Mouse (Mus musculus) megakaryocyte, embryonic 14.5 days (primary cell): ENCODE results near the gene Vwf. TPM values are rescaled to one million over a fixed set of nuclear protein-coding genes. Genes with fewer than 3 reads are reported as not detected.
A peak's percentile ranks its signal among the peaks of the same experiment; 100 is the strongest.

Experiments used
- H3K27me3 ChIP-seq: replicated peaks from 2 replicates; pipeline ENCODE3; 2012; ENCODE audit warnings: inconsistent platforms
- H3K36me3 ChIP-seq: replicated peaks from 2 replicates; pipeline ENCODE3; 2012; ENCODE audit warnings: low read length, inconsistent platforms, mixed read lengths
- H3K4me1 ChIP-seq: 2 replicates; pipeline ENCODE4 v1.6.1; 2012; ENCODE audit warnings: inconsistent platforms
- H3K4me3 ChIP-seq: replicated peaks from 2 replicates; pipeline ENCODE3; 2012; ENCODE audit warnings: moderate library complexity, mild to moderate bottlenecking, inconsistent platforms
- H3K9me3 ChIP-seq: 2 replicates; pipeline ENCODE4 v1.6.1; 2012; ENCODE audit warnings: inconsistent platforms
- FLI1 ChIP-seq: IDR thresholded peaks from 2 replicates; pipeline ENCODE4 v1.6.1; 2012; ENCODE audit warnings: low read length, inconsistent platforms, mixed read lengths
- GATA1 ChIP-seq: IDR thresholded peaks from 3 replicates; pipeline ENCODE4 v1.6.1; 2012; ENCODE audit warnings: mixed read lengths, low read length, inconsistent platforms, borderline replicate concordance
- polyA plus RNA-seq: library from polyadenylated mRNA; stranded (reverse); fragments of >175 nt; gene quantifications from 2 replicates; pipeline ENCODE4 v1.2.3, GENCODE M21; 2012; ENCODE audit warnings: low replicate concordance; ENCODE audit not compliant: insufficient read depth

Gene Vwf
- polyA plus RNA-seq, 1 experiment: 373 TPM

GRCm38 (mm10) chr6:125653416-125653815, 106.8 kb downstream of the Vwf start:
- no peaks in the 10 kb centered on the region for H3K27me3 ChIP-seq
- H3K9me3 ChIP-seq: no peaks in the 10 kb centered on the region
- peaks cover 100% of the 10 kb centered on the region for H3K36me3 ChIP-seq
- no peak for TF ChIP-seq FLI1
- no peak for TF ChIP-seq GATA1
- no peak overlapping the region for H3K4me3 ChIP-seq
- H3K4me1 ChIP-seq: peaks cover 15% of the 10 kb centered on the region; the same call in 1 of the 2 replicates

- peaks cover 100% of the 10 kb centered on the region for H3K36me3 ChIP-seq
- H3K9me3 ChIP-seq: no peaks in the 10 kb centered on the region
- no peaks in the 10 kb centered on the region for H3K27me3 ChIP-seq
- H3K4me3 ChIP-seq: peak overlapping the region; percentile 19
- H3K4me1 ChIP-seq: peaks cover 22% of the 10 kb centered on the region
- TF ChIP-seq GATA1: no peak
- TF ChIP-seq FLI1: no peak
Measured at GRCm38 (mm10) chr6:125656921-125657320, 110.3 kb downstream of the Vwf start.

- Histone ChIP-seq H3K4me1 (peaks cover 25% of the 10 kb centered on the region), H3K4me3 (no peak overlapping the region), H3K27me3 (no peaks in the 10 kb centered on the region), H3K9me3 (no peaks in the 10 kb centered on the region), H3K36me3 (peaks cover 98% of the 10 kb centered on the region)
- no peak for TF ChIP-seq GATA1
- no peak for TF ChIP-seq FLI1
Measured at GRCm38 (mm10) chr6:125657966-125658365, 111.4 kb downstream of the Vwf start.

GRCm38 (mm10) chr6:125661106-125661877, 114.7 kb downstream of the Vwf start:
- H3K4me3 ChIP-seq: no peak overlapping the region
- TF ChIP-seq GATA1 (no peak), FLI1 (no peak)
- H3K9me3 ChIP-seq: no peaks in the 10 kb centered on the region
- H3K36me3 ChIP-seq: peaks cover 98% of the 10 kb centered on the region
- H3K4me1 ChIP-seq: peaks cover 31% of the 10 kb centered on the region
- no peaks in the 10 kb centered on the region for H3K27me3 ChIP-seq

- H3K36me3 ChIP-seq: peaks cover 91% of the 10 kb centered on the region
- H3K9me3 ChIP-seq: no peaks in the 10 kb centered on the region
- H3K4me1 ChIP-seq: peaks cover 33% of the 10 kb centered on the region
- no peak for TF ChIP-seq FLI1
- no peak for TF ChIP-seq GATA1
- no peaks in the 10 kb centered on the region for H3K27me3 ChIP-seq
- H3K4me3 ChIP-seq: no peak overlapping the region
Measured at GRCm38 (mm10) chr6:125663906-125664305, 117.3 kb downstream of the Vwf start.

GRCm38 (mm10) chr6:125671835-125672234, 125.3 kb downstream of the Vwf start:
- TF ChIP-seq GATA1: no peak
- TF ChIP-seq FLI1: no peak
- H3K27me3 ChIP-seq: no peaks in the 10 kb centered on the region
- peaks cover 59% of the 10 kb centered on the region for H3K4me1 ChIP-seq
- no peak overlapping the region for H3K4me3 ChIP-seq
- peaks cover 94% of the 10 kb centered on the region for H3K36me3 ChIP-seq
- no peaks in the 10 kb centered on the region for H3K9me3 ChIP-seq

- Histone ChIP-seq H3K9me3 (no peaks in the 10 kb centered on the region), H3K4me1 (peaks cover 72% of the 10 kb centered on the region), H3K36me3 (peaks cover 97% of the 10 kb centered on the region), H3K4me3 (no peak overlapping the region), H3K27me3 (no peaks in the 10 kb centered on the region)
- TF ChIP-seq FLI1 (no peak), GATA1 (no peak)
Measured at GRCm38 (mm10) chr6:125678492-125678891, 131.9 kb downstream of the Vwf start.

GRCm38 (mm10) chr6:125680613-125681012, 134.0 kb downstream of the Vwf start:
- Histone ChIP-seq H3K4me1 (peaks cover 74% of the 10 kb centered on the region), H3K27me3 (no peaks in the 10 kb centered on the region), H3K36me3 (peaks cover 97% of the 10 kb centered on the region), H3K4me3 (no peak overlapping the region), H3K9me3 (no peaks in the 10 kb centered on the region)
- no peak for TF ChIP-seq GATA1
- TF ChIP-seq FLI1: no peak

GRCm38 (mm10) chr6:125685420-125685819, 138.8 kb downstream of the Vwf start:
- H3K4me1 ChIP-seq: peaks cover 69% of the 10 kb centered on the region
- H3K36me3 ChIP-seq: peaks cover 97% of the 10 kb centered on the region
- TF ChIP-seq FLI1: no peak
- TF ChIP-seq GATA1: no peak
- H3K9me3 ChIP-seq: no peaks in the 10 kb centered on the region
- no peaks in the 10 kb centered on the region for H3K27me3 ChIP-seq
- H3K4me3 ChIP-seq: no peak overlapping the region

- Histone ChIP-seq H3K9me3 (no peaks in the 10 kb centered on the region), H3K27me3 (no peaks in the 10 kb centered on the region), H3K4me1 (peaks cover 82% of the 10 kb centered on the region), H3K4me3 (no peak overlapping the region), H3K36me3 (peaks cover 98% of the 10 kb centered on the region)
- TF ChIP-seq FLI1: no peak
- no peak for TF ChIP-seq GATA1
Measured at GRCm38 (mm10) chr6:125687986-125688385, 141.4 kb downstream of the Vwf start.
